Mouse (Mus musculus): ENCODE measurements around the gene A830005F24Rik.

GRCm38 (mm10) chr13:48533441-48533840 lies 20.1 kb downstream of the A830005F24Rik start:
- TF ChIP-seq CTCF (IDR thresholded peaks at IDR 0.05; ENCODE audit: control insufficient read depth, insufficient read depth, low read length) (no peak), POLR2A (IDR thresholded peaks at IDR 0.05; ENCODE audit: borderline replicate concordance, control insufficient read depth, low read depth, low read length) (no peak)

Data from bone marrow, adult 2 months (tissue).